Mouse (Mus musculus): ENCODE data around the gene Thbs2. TPM values are rescaled to one million over a fixed set of nuclear protein-coding genes. Genes with fewer than 3 reads are reported as not detected.

Thbs2 gene
- polyA plus RNA-seq, 1 experiment from 2014 or later, result 0.98 TPM

- no peaks in the 10 kb centered on the region for H3K9me3 ChIP-seq (replicated peaks)
- no peak for ATAC-seq
- H3K4me1 ChIP-seq, result no peaks in the 10 kb centered on the region
- H3K4me2 ChIP-seq, result no peak overlapping the region
- WGBS (ENCODE audit: insufficient replicate concordance), result 64% methylated on average over 3 of the region's 3 CpGs
- no peaks in the 10 kb centered on the region for H3K27me3 ChIP-seq (replicated peaks)
- H3K27ac ChIP-seq, result no peak overlapping the region
- no peaks in the 10 kb centered on the region for H3K36me3 ChIP-seq
- H3K9ac ChIP-seq, result no peak overlapping the region
- H3K4me3 ChIP-seq, result no peak overlapping the region
Measured at GRCm38 (mm10) chr17:14714374-14714773, 20.3 kb upstream of the Thbs2 start.

GRCm38 (mm10) chr17:14711784-14712183 is 17.7 kb upstream of the Thbs2 start:
- 68% methylated on average over 3 of the region's 3 CpGs for WGBS (ENCODE audit: insufficient replicate concordance)

GRCm38 (mm10) chr17:14711032-14711431 is 17.0 kb upstream of the Thbs2 start:
- ATAC-seq, result no peak
- no peaks in the 10 kb centered on the region for H3K36me3 ChIP-seq
- H3K4me3 ChIP-seq, result no peak overlapping the region
- no peak overlapping the region for H3K9ac ChIP-seq
- H3K27ac ChIP-seq, result no peak overlapping the region
- no peaks in the 10 kb centered on the region for H3K9me3 ChIP-seq (replicated peaks)
- WGBS (ENCODE audit: insufficient replicate concordance), result 73% methylated on average over 3 of the region's 3 CpGs
- H3K4me1 ChIP-seq, result no peaks in the 10 kb centered on the region
- no peak overlapping the region for H3K4me2 ChIP-seq
- no peaks in the 10 kb centered on the region for H3K27me3 ChIP-seq (replicated peaks)

More at GRCm38 (mm10) chr17:14711784-14712183, 17.7 kb upstream of the Thbs2 start:
- no peaks in the 10 kb centered on the region for H3K36me3 ChIP-seq
- H3K9me3 ChIP-seq (replicated peaks), result no peaks in the 10 kb centered on the region
- ATAC-seq, result no peak
- H3K27ac ChIP-seq, result no peak overlapping the region
- no peaks in the 10 kb centered on the region for H3K27me3 ChIP-seq (replicated peaks)
- no peak overlapping the region for H3K4me3 ChIP-seq
- no peak overlapping the region for H3K9ac ChIP-seq
- no peak overlapping the region for H3K4me2 ChIP-seq
- H3K4me1 ChIP-seq, result no peaks in the 10 kb centered on the region

- no peak for ATAC-seq
- Histone ChIP-seq H3K4me3 (no peak overlapping the region), H3K27me3 (replicated peaks) (no peaks in the 10 kb centered on the region), H3K36me3 (no peaks in the 10 kb centered on the region), H3K9ac (no peak overlapping the region), H3K4me1 (no peaks in the 10 kb centered on the region), H3K27ac (no peak overlapping the region), H3K9me3 (replicated peaks) (no peaks in the 10 kb centered on the region), H3K4me2 (no peak overlapping the region)
- 58% methylated on average over 4 of the region's 4 CpGs for WGBS (ENCODE audit: insufficient replicate concordance)
Measured at GRCm38 (mm10) chr17:14706066-14706465, 12.0 kb upstream of the Thbs2 start.

- Histone ChIP-seq H3K4me3 (no peak overlapping the region), H3K27me3 (replicated peaks) (no peaks in the 10 kb centered on the region), H3K27ac (no peak overlapping the region), H3K9ac (no peak overlapping the region), H3K4me2 (no peak overlapping the region), H3K9me3 (replicated peaks) (no peaks in the 10 kb centered on the region), H3K4me1 (no peaks in the 10 kb centered on the region), H3K36me3 (no peaks in the 10 kb centered on the region)
- 48% methylated on average over 2 of the region's 2 CpGs for WGBS (ENCODE audit: insufficient replicate concordance)
- ATAC-seq, result no peak
Measured at GRCm38 (mm10) chr17:14705466-14705865, 11.4 kb upstream of the Thbs2 start.

- H3K27me3 ChIP-seq (replicated peaks), result no peaks in the 10 kb centered on the region
- ATAC-seq, result no peak
- no peaks in the 10 kb centered on the region for H3K36me3 ChIP-seq
- H3K4me1 ChIP-seq, result no peaks in the 10 kb centered on the region
- H3K4me2 ChIP-seq, result no peak overlapping the region
- no peak overlapping the region for H3K9ac ChIP-seq
- no peak overlapping the region for H3K27ac ChIP-seq
- 68% methylated on average over 6 of the region's 6 CpGs for WGBS (ENCODE audit: insufficient replicate concordance)
- H3K4me3 ChIP-seq, result no peak overlapping the region
- H3K9me3 ChIP-seq (replicated peaks), result no peaks in the 10 kb centered on the region
Measured at GRCm38 (mm10) chr17:14703771-14704170, 9.7 kb upstream of the Thbs2 start.

- Histone ChIP-seq H3K4me1 (no peaks in the 10 kb centered on the region), H3K4me3 (no peak overlapping the region), H3K27ac (no peak overlapping the region), H3K4me2 (no peak overlapping the region), H3K36me3 (no peaks in the 10 kb centered on the region), H3K27me3 (replicated peaks) (no peaks in the 10 kb centered on the region), H3K9me3 (replicated peaks) (no peaks in the 10 kb centered on the region), H3K9ac (no peak overlapping the region)
- 48% methylated on average over 4 of the region's 4 CpGs for WGBS (ENCODE audit: insufficient replicate concordance)
- no peak for ATAC-seq
Measured at GRCm38 (mm10) chr17:14703268-14703667, 9.2 kb upstream of the Thbs2 start.

- no peaks in the 10 kb centered on the region for H3K4me1 ChIP-seq
- WGBS (ENCODE audit: insufficient replicate concordance), result 34% methylated on average over 3 of the region's 3 CpGs
- H3K27ac ChIP-seq, result no peak overlapping the region
- ATAC-seq, result no peak
- no peaks in the 10 kb centered on the region for H3K36me3 ChIP-seq
- H3K9ac ChIP-seq, result no peak overlapping the region
- H3K4me3 ChIP-seq, result no peak overlapping the region
- no peaks in the 10 kb centered on the region for H3K9me3 ChIP-seq (replicated peaks)
- no peak overlapping the region for H3K4me2 ChIP-seq
- H3K27me3 ChIP-seq (replicated peaks), result no peaks in the 10 kb centered on the region
Measured at GRCm38 (mm10) chr17:14702701-14703100, 8.7 kb upstream of the Thbs2 start.

- Histone ChIP-seq H3K27me3 (replicated peaks) (no peaks in the 10 kb centered on the region), H3K4me3 (no peak overlapping the region), H3K4me2 (no peak overlapping the region), H3K27ac (no peak overlapping the region), H3K4me1 (no peaks in the 10 kb centered on the region), H3K9ac (no peak overlapping the region), H3K9me3 (replicated peaks) (no peaks in the 10 kb centered on the region), H3K36me3 (no peaks in the 10 kb centered on the region)
- 29% methylated on average over 2 of the region's 2 CpGs for WGBS (ENCODE audit: insufficient replicate concordance)
- ATAC-seq, result no peak
Measured at GRCm38 (mm10) chr17:14701891-14702290, 7.9 kb upstream of the Thbs2 start.

- H3K9ac ChIP-seq, result no peak overlapping the region
- 54% methylated on average over 5 of the region's 5 CpGs for WGBS (ENCODE audit: insufficient replicate concordance)
- H3K9me3 ChIP-seq (replicated peaks), result no peaks in the 10 kb centered on the region
- H3K4me2 ChIP-seq, result no peak overlapping the region
- no peak for ATAC-seq
- H3K27me3 ChIP-seq (replicated peaks), result no peaks in the 10 kb centered on the region
- no peak overlapping the region for H3K27ac ChIP-seq
- no peak overlapping the region for H3K4me3 ChIP-seq
- H3K4me1 ChIP-seq, result no peaks in the 10 kb centered on the region
- H3K36me3 ChIP-seq, result no peaks in the 10 kb centered on the region
Measured at GRCm38 (mm10) chr17:14700204-14700603, 6.2 kb upstream of the Thbs2 start.

- WGBS (ENCODE audit: insufficient replicate concordance), result 51% methylated on average over 6 of the region's 6 CpGs
- ATAC-seq, result no peak
- Histone ChIP-seq H3K4me2 (no peak overlapping the region), H3K27ac (no peak overlapping the region), H3K9me3 (replicated peaks) (no peaks in the 10 kb centered on the region), H3K27me3 (replicated peaks) (no peaks in the 10 kb centered on the region), H3K36me3 (no peaks in the 10 kb centered on the region), H3K9ac (no peak overlapping the region), H3K4me3 (no peak overlapping the region), H3K4me1 (no peaks in the 10 kb centered on the region)
Measured at GRCm38 (mm10) chr17:14698188-14698587, 4.2 kb upstream of the Thbs2 start.

- H3K9ac ChIP-seq, result no peak overlapping the region
- no peak overlapping the region for H3K27ac ChIP-seq
- no peaks in the 10 kb centered on the region for H3K36me3 ChIP-seq
- H3K4me2 ChIP-seq, result no peak overlapping the region
- H3K4me3 ChIP-seq, result no peak overlapping the region
- WGBS (ENCODE audit: insufficient replicate concordance), result 58% methylated on average over 6 of the region's 6 CpGs
- ATAC-seq, result no peak
- no peaks in the 10 kb centered on the region for H3K4me1 ChIP-seq
- no peaks in the 10 kb centered on the region for H3K9me3 ChIP-seq (replicated peaks)
- H3K27me3 ChIP-seq (replicated peaks), result no peaks in the 10 kb centered on the region; the same call in 1 of the 2 replicates
Measured at GRCm38 (mm10) chr17:14697096-14697495, 3.1 kb upstream of the Thbs2 start.

- no peak for ATAC-seq
- 75% methylated on average over 6 of the region's 6 CpGs for WGBS (ENCODE audit: insufficient replicate concordance)
- no peaks in the 10 kb centered on the region for H3K36me3 ChIP-seq
- no peaks in the 10 kb centered on the region; the same call in 1 of the 2 replicates for H3K27me3 ChIP-seq (replicated peaks)
- H3K9me3 ChIP-seq (replicated peaks), result no peaks in the 10 kb centered on the region
- no peaks in the 10 kb centered on the region for H3K4me1 ChIP-seq
- no peak overlapping the region for H3K27ac ChIP-seq
- H3K4me2 ChIP-seq, result no peak overlapping the region
- H3K4me3 ChIP-seq, result no peak overlapping the region
- no peak overlapping the region for H3K9ac ChIP-seq
Measured at GRCm38 (mm10) chr17:14696281-14696795, 2.3 kb upstream of the Thbs2 start.

All from liver, embryonic 12.5 days (tissue).